Mouse (Mus musculus): ENCODE measurements around the gene Slpi. TPM values are rescaled to one million over a fixed set of nuclear protein-coding genes. Genes with fewer than 3 reads are reported as not detected.

The Slpi gene
- 705 and 906 TPM in 2 replicates for total RNA-seq (2023)

DNA sequence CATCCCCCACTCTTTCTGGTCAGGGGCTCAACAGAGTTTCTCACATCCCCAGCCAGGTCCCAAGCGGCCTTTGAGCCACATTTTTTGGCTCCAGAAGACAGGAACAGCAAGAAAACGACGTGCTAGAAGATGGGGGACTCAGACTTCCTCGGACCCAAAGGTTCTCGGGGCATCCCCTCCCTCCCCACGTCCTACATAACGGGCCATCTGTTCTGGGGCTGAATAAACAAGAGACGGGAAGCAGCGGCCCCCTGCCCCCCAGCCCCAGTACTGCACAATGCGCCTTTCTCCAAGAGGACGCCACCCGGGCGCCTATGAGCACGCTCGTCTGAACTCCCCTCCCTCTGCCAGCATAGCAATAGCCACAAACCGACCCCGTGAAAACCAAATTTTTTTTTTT, at the start of gene Slpi:
Gene Slpi (minus strand): TSS at position 76 of the 400 bp plus-strand sequence.

DNA sequence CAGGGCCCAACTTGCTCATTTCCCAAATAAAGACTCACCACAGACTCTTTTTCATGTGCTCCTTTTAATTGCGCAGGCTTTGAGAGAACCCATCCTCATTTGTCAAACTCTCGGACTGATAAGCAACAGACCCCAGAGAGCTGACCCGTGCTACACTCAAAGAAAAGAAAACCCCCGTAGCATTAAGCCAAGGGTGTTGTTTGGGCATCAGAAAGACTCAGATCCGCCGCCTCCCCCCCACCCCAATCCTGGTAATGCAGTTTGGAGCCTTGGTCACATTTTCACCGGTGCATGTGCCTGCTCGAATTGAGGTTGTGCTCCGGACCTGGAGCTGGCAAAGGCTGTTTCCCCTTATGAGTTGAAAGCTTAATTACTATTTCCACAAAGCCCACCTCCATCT, 16.2 kb upstream of the Slpi start, which contains the start of gene Matn4:
Gene Matn4 (minus strand): TSS at position 101 of the 400 bp plus-strand sequence.

DNA sequence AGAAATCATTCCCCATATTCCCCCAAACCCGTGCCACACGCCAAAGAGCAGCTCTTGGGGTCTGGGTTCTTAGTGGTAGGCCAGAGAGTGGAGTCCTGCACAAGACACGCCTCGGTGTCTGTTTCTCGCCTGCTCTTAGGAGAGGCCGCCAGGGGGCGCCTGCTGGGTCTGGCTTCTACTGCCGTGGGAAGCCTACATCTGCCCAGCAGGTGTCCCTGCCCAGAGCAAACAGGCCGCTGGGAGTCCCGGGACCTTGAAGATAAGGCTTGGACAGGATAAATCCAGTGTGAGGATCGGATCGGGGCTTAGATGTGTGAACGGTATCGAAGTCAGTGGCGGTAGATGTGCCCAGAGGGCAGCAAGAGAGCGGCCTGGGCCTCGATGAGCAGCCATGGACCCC, 14.0 kb upstream of the Slpi start, which contains the start of gene Rbpjl:
Gene Rbpjl (plus strand): TSS at position 236 of the 400 bp plus-strand sequence.

DNA sequence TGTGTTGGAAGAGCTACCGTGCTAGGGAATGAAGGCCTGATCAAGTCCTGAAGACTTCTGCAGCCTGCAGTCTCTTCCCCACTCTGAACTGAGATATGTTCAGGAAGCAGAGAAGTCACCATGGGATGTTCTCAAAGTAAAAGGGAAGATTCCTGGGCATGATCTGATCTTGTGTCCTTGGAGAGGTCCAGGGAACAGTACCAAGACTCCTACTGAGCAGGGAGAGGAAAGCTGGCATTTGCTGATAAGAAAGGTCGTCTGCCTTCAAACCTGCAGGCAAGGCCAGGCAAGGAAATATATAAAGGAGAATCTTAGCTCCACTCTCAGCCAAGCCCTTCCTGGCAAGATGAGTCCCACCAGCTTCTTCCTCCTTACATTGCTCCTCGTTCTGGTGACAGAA, 56.5 kb downstream of the Slpi start, which contains the start of gene Svs5:
Gene Svs5 (plus strand): TSS at position 301 of the 400 bp plus-strand sequence.

DNA sequence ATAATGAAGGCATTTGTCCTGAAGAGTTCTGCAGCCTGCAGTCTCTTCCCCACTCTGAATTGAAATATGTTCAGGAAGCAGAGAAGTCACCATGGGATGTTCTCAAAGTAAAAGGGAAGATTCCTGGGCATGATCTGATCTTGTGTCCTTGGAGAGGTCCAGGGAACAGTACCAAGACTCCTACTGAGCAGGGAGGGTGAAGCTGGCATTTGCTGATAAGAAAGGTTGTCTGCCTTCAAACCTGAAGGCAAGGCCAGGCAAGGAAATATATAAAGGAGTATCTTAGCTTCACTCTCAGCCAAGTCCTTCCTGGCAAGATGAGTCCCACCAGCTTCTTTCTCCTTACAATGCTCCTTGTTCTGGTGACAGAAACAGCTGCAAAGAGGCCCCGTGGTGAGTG, 72.4 kb downstream of the Slpi start, which contains the start of gene Svs6:
Gene Svs6 (plus strand): TSS at position 301 of the 400 bp plus-strand sequence.

Other genes starting within 250 kb of the Slpi start
- gene Kcns1, start 218.0 kb downstream of the Slpi start, total RNA-seq (2023) = not detected in 2 replicates
- gene Wfdc5, start 206.4 kb downstream of the Slpi start, total RNA-seq (2023) = not detected in 2 replicates
- gene Wfdc12, start 198.5 kb downstream of the Slpi start, total RNA-seq (2023) = not detected in 2 replicates
- gene Wfdc15a, start 189.0 kb downstream of the Slpi start, total RNA-seq (2023) = not detected in 2 replicates
- not detected in 2 replicates for gene Wfdc15b, start 167.4 kb downstream of the Slpi start, total RNA-seq (2023)
- not detected in 2 replicates for gene Svs2, start 150.6 kb downstream of the Slpi start, total RNA-seq (2023)
- not detected in 2 replicates for gene Svs3b, start 132.5 kb downstream of the Slpi start, total RNA-seq (2023)
- not detected in 2 replicates for gene Svs4, start 110.6 kb downstream of the Slpi start, total RNA-seq (2023)
- gene Svs3a, start 99.8 kb downstream of the Slpi start, total RNA-seq (2023) = not detected in 2 replicates
- not detected in 2 replicates for gene Svs6, start 72.3 kb downstream of the Slpi start, total RNA-seq (2023)
- not detected in 2 replicates for gene Svs5, start 56.4 kb downstream of the Slpi start, total RNA-seq (2023)
- gene Rbpjl, start 14.0 kb upstream of the Slpi start, total RNA-seq (2023) = not detected in 2 replicates
- gene Matn4, start 16.1 kb upstream of the Slpi start, total RNA-seq (2023) = not detected in 2 replicates
- gene Sdc4, start 54.8 kb upstream of the Slpi start, total RNA-seq (2023) = 1.4 and 5.3 TPM in 2 replicates
- 32.7 and 33.5 TPM in 2 replicates for gene Sys1, start 67.9 kb upstream of the Slpi start, total RNA-seq (2023)
- gene Gm20458, start 71.9 kb upstream of the Slpi start, total RNA-seq (2023) = 0.63 TPM in 1 of 2 replicates, not detected in the other
- gene Trp53tg5, start 84.6 kb upstream of the Slpi start, total RNA-seq (2023) = not detected in 2 replicates
- gene Dbndd2, start 97.0 kb upstream of the Slpi start, total RNA-seq (2023) = 2.1 and 3.2 TPM in 2 replicates
- gene Pigt, start 108.4 kb upstream of the Slpi start, total RNA-seq (2023) = 42.1 and 46.4 TPM in 2 replicates
- not detected in 2 replicates for gene Wfdc2, start 173.3 kb upstream of the Slpi start, total RNA-seq (2023)
- gene Spint3, start 184.4 kb upstream of the Slpi start, total RNA-seq (2023) = not detected in 2 replicates
- not detected in 2 replicates for gene Wfdc6a, start 196.4 kb upstream of the Slpi start, total RNA-seq (2023)
- not detected in 2 replicates for gene Eppin, start 204.5 kb upstream of the Slpi start, total RNA-seq (2023)
- not detected in 2 replicates for gene Wfdc6b, start 224.4 kb upstream of the Slpi start, total RNA-seq (2023)
- gene Wfdc8, start 224.5 kb upstream of the Slpi start, total RNA-seq (2023) = not detected in 2 replicates
- gene Wfdc16, start 249.7 kb upstream of the Slpi start, total RNA-seq (2023) = not detected in 2 replicates

All from neutrophil, adult 65 days (primary cell).